Mouse (Mus musculus) MEL (cell line): ENCODE measurements around the gene Trim2. TPM values are rescaled to one million over a fixed set of nuclear protein-coding genes. Genes with fewer than 3 reads are reported as not detected.

ENCODE experiments used
- DNase-seq: peaks from one replicate; pipeline ENCODE4 v3.0.0; 2011; ENCODE audit warnings: low read depth, low spot score
- H3K27ac ChIP-seq: 2 replicates; pipeline ENCODE4 v1.5.1; 2012; ENCODE audit warnings: low read depth, mild to moderate bottlenecking, control low read depth, low read length, moderate library complexity; ENCODE audit not compliant: control insufficient read depth
- H3K27me3 ChIP-seq, 2 experiments: fragments of 150-350 bp in 1 of 2; sonication (generic) in 1 of 2; 2 replicates each; pipeline ENCODE4 v1.6.1; 2012; ENCODE audit warnings: low read length in 2 of 2, mild to moderate bottlenecking in 2 of 2, improper control_type of control experiment in 1 of 2, moderate library complexity in 1 of 2; ENCODE audit not compliant: insufficient read depth in 2 of 2, control insufficient read depth in 1 of 2
- H3K36me3 ChIP-seq, 2 experiments: 2 replicates each; pipeline ENCODE4 v1.6.1; 2012 to 2014; ENCODE audit warnings: low read length in 2 of 2, improper control_type of control experiment in 1 of 2, inconsistent platforms in 1 of 2, mild to moderate bottlenecking in 1 of 2; ENCODE audit not compliant: insufficient read depth in 2 of 2, control insufficient read depth in 1 of 2
- H3K4me1 ChIP-seq, 2 experiments: fragments of 150-350 bp in 1 of 2; sonication (generic) in 1 of 2; 2 replicates each; pipeline ENCODE4 v1.6.1; 2012; ENCODE audit warnings: low read length in 2 of 2, improper control_type of control experiment in 1 of 2, mild to moderate bottlenecking in 1 of 2; ENCODE audit not compliant: insufficient read depth in 2 of 2, control insufficient read depth in 1 of 2
- H3K4me3 ChIP-seq, 2 experiments: fragments of 150-350 bp in 1 of 2; sonication (generic) in 1 of 2; 2 replicates each; pipeline ENCODE4 v1.5.1; 2012; ENCODE audit warnings: low read depth in 2 of 2, low read length in 2 of 2, mild to moderate bottlenecking in 2 of 2, moderate library complexity in 2 of 2, control low read depth in 1 of 2, improper control_type of control experiment in 1 of 2; ENCODE audit not compliant: control insufficient read depth in 1 of 2, insufficient read depth in 1 of 2
- H3K79me2 ChIP-seq: 2 replicates; pipeline ENCODE4 v1.6.1; 2012; ENCODE audit warnings: mild to moderate bottlenecking, low read length, moderate library complexity; ENCODE audit not compliant: control insufficient read depth, poor library complexity, insufficient read depth
- H3K9ac ChIP-seq: 2 replicates; pipeline ENCODE4 v1.6.1; 2012; ENCODE audit warnings: low read depth, mild to moderate bottlenecking, control low read depth, low read length, moderate library complexity; ENCODE audit not compliant: control insufficient read depth, poor library complexity, severe bottlenecking
- H3K9me3 ChIP-seq: fragments of 150-350 bp; sonication (generic); replicated peaks from 2 replicates; pipeline ENCODE4 v1.6.1; 2012; ENCODE audit warnings: mild to moderate bottlenecking, low read length, improper control_type of control experiment, moderate library complexity; ENCODE audit not compliant: insufficient read depth
- BHLHE40 ChIP-seq: IDR thresholded peaks from 2 replicates; pipeline ENCODE4 v1.6.1; 2012; ENCODE audit warnings: low read depth, mild to moderate bottlenecking, inconsistent platforms, low read length, improper control_type of control experiment, borderline replicate concordance
- CHD1 ChIP-seq: IDR thresholded peaks from 2 replicates; pipeline ENCODE4 v1.6.1; 2012; ENCODE audit warnings: low read depth, mild to moderate bottlenecking, inconsistent platforms, low read length, improper control_type of control experiment
- CHD2 ChIP-seq: IDR thresholded peaks from 2 replicates; pipeline ENCODE4 v1.6.1; 2011; ENCODE audit warnings: low read length, improper control_type of control experiment
- GATA1 ChIP-seq: IDR thresholded peaks from 2 replicates; pipeline ENCODE4 v1.6.1; 2011; ENCODE audit warnings: low read depth, low read length, improper control_type of control experiment
- HCFC1 ChIP-seq: IDR thresholded peaks from 2 replicates; pipeline ENCODE4 v1.6.1; 2012; ENCODE audit warnings: low read depth, mild to moderate bottlenecking, inconsistent platforms, low read length, improper control_type of control experiment, moderate library complexity
- JUND ChIP-seq: IDR thresholded peaks from 2 replicates; pipeline ENCODE4 v1.6.1; 2011; ENCODE audit warnings: low read depth, mild to moderate bottlenecking, improper control_type of control experiment, low read length
- MAFK ChIP-seq: IDR thresholded peaks from 2 replicates; pipeline ENCODE4 v1.6.1; 2011; ENCODE audit warnings: low read depth, mild to moderate bottlenecking, low read length, improper control_type of control experiment, borderline replicate concordance
- MAZ ChIP-seq: IDR thresholded peaks from 2 replicates; pipeline ENCODE4 v1.6.1; 2012; ENCODE audit warnings: low read depth, mild to moderate bottlenecking, inconsistent platforms, low read length, improper control_type of control experiment
- MEF2A ChIP-seq: IDR thresholded peaks from 2 replicates; pipeline ENCODE4 v1.6.1; 2014; ENCODE audit warnings: low read depth, mild to moderate bottlenecking, inconsistent platforms, low read length, improper control_type of control experiment; ENCODE audit not compliant: poor library complexity, insufficient replicate concordance, severe bottlenecking; ENCODE audit errors: extremely low read depth
- MYB ChIP-seq: IDR thresholded peaks from 2 replicates; pipeline ENCODE4 v1.6.1; 2011; ENCODE audit warnings: mild to moderate bottlenecking, low read depth, low read length, improper control_type of control experiment
- MYC ChIP-seq: IDR thresholded peaks from 2 replicates; pipeline ENCODE4 v1.6.1; 2011; ENCODE audit warnings: low read depth, mild to moderate bottlenecking, low read length, improper control_type of control experiment, moderate library complexity
- POLR2AphosphoS2 ChIP-seq: IDR thresholded peaks from 2 replicates; pipeline ENCODE4 v1.6.1; 2011; ENCODE audit warnings: low read length, improper control_type of control experiment
- POLR2AphosphoS5 ChIP-seq: IDR thresholded peaks from 2 replicates; pipeline ENCODE4 v1.6.1; 2012; ENCODE audit warnings: low read depth, borderline replicate concordance, mild to moderate bottlenecking, inconsistent platforms, low read length, moderate library complexity, mixed read lengths
- RCOR1 ChIP-seq: IDR thresholded peaks from 2 replicates; pipeline ENCODE4 v1.6.1; 2012; ENCODE audit warnings: low read depth, mild to moderate bottlenecking, inconsistent platforms, low read length, improper control_type of control experiment
- SMC3 ChIP-seq: IDR thresholded peaks from 2 replicates; pipeline ENCODE4 v1.6.1; 2011; ENCODE audit warnings: low read depth, low read length, improper control_type of control experiment
- TAL1 ChIP-seq: IDR thresholded peaks from 2 replicates; pipeline ENCODE4 v1.6.1; 2012; ENCODE audit warnings: mild to moderate bottlenecking, inconsistent platforms, low read length, moderate library complexity, mixed read lengths
- TCF12 ChIP-seq: IDR thresholded peaks from 2 replicates; pipeline ENCODE4 v1.6.1; 2014; ENCODE audit warnings: low read depth, mild to moderate bottlenecking, inconsistent platforms, low read length, improper control_type of control experiment, moderate library complexity
- USF2 ChIP-seq, 2 experiments: IDR thresholded peaks; 2 replicates each; pipeline ENCODE4 v1.6.1; 2011 to 2012; ENCODE audit warnings: improper control_type of control experiment in 2 of 2, low read length in 2 of 2, borderline replicate concordance in 1 of 2, inconsistent platforms in 1 of 2, low read depth in 1 of 2, mild to moderate bottlenecking in 1 of 2; ENCODE audit not compliant: insufficient read depth in 1 of 2
- ZNF384 ChIP-seq: IDR thresholded peaks from 2 replicates; pipeline ENCODE4 v1.6.1; 2012; ENCODE audit warnings: low read depth, mild to moderate bottlenecking, inconsistent platforms, low read length, improper control_type of control experiment
- polyA plus RNA-seq, 2 experiments: library from polyadenylated mRNA; stranded (reverse) in 1 of 2; unstranded in 1 of 2; fragments of >175 nt in 1 of 2; fragments of >200 nt in 1 of 2; gene quantifications; 2 replicates each; pipeline versions ENCODE4 v1.2.1 to v1.2.4; 2012; ENCODE audit warnings: low replicate concordance in 2 of 2, low read depth in 1 of 2; ENCODE audit not compliant: insufficient read length in 2 of 2, insufficient read depth in 1 of 2, missing spikeins in 1 of 2
- total RNA-seq: library from RNA; depleted of rRNA; stranded (reverse); fragments of 300-350 nt; gene quantifications from 2 replicates; pipeline ENCODE4 v1.2.3, GENCODE M21; 2012

The Trim2 gene
- total and polyA plus RNA-seq, 3 experiments: 1.7 to 4.4 TPM; not detected in 1

- H3K9ac ChIP-seq: no peak overlapping the region
- no peak for DNase-seq
- no peak overlapping the region for H3K27ac ChIP-seq
- H3K79me2 ChIP-seq: no peaks in the 10 kb centered on the region
- no peak overlapping the region for H3K4me3 ChIP-seq
- H3K4me1 ChIP-seq: no peaks in the 10 kb centered on the region
- H3K27me3 ChIP-seq: no peaks in the 10 kb centered on the region
- TF ChIP-seq MAZ (no peak), ZNF384 (no peak), RCOR1 (no peak)
- no peaks in the 10 kb centered on the region for H3K36me3 ChIP-seq
- H3K9me3 ChIP-seq: no peaks in the 10 kb centered on the region
These were observed 86.9 kb downstream of the Trim2 start for GRCm38 (mm10) chr3:84219720-84220273.

DNA sequence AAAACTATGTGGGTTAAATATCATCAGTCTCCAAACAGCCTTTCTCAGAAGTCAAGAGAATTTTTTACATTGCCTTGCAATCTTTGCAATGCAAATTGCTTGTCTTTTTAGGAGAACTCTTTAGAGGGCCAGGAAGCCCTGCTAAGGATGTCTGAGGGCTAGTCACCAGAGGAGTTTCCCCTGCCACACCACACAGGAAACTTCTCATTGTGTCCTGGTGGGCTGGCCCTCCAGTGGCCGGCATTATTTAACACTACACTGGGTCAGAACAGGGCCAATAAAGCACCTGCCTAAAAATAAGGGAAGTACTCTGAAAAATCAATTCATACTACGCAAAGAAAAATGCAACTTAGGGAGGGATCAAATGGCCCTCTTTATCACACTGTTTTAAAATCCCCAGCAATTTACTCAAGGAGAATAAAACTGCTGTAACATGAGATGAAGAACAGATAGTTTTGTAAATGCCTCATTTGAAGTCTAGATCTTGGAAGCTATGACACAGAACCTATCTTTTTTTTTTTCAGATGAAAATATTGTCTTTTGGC lies 87.4 kb downstream of the Trim2 start:
- H3K27me3 ChIP-seq: no peaks in the 10 kb centered on the region
- H3K9ac ChIP-seq: no peak overlapping the region
- H3K79me2 ChIP-seq: no peaks in the 10 kb centered on the region
- H3K36me3 ChIP-seq: no peaks in the 10 kb centered on the region
- DNase-seq: no peak
- no peaks in the 10 kb centered on the region for H3K4me1 ChIP-seq
- TF ChIP-seq SMC3 (no peak), CHD2 (no peak), CHD1 (no peak), GATA1 (no peak)
- no peak overlapping the region for H3K4me3 ChIP-seq
- H3K27ac ChIP-seq: no peak overlapping the region
- H3K9me3 ChIP-seq: no peaks in the 10 kb centered on the region

DNA sequence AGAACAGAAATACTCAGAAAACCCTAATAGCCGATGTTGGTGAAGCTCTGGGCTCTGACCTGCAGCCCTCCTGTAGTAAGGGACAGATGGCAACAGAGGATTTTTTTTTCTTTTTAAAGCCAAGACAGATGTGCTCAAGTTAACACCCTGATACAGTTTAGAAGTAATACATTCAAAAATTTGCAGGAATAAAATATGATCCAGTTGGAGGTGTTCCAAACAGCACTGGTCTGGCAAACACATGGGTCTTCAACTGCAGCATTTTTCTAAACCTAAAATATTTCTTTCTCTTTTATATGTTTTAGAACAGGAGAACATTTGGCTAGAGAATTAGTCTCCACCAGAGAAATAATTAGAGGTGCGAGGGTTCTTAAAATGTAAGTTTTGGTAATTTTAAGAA lies 88.2 kb downstream of the Trim2 start:
- H3K9me3 ChIP-seq: no peaks in the 10 kb centered on the region
- TF ChIP-seq MYC (no peak), BHLHE40 (no peak), POLR2AphosphoS5 (no peak), POLR2AphosphoS2 (no peak), CHD1 (no peak), USF2 (IDR thresholded peaks at IDR 0.05; ENCODE audit: borderline replicate concordance in 1 of 2, insufficient read depth in 1 of 2, low read depth in 1 of 2, low read length in 2 of 2) (no peak), JUND (no peak), TAL1 (no peak), TCF12 (no peak), MAFK (no peak), MEF2A (no peak), CHD2 (no peak), MYB (no peak), HCFC1 (no peak)
- TF ChIP-seq, all 39 proteins: peak for 0
- no peak for DNase-seq
- H3K36me3 ChIP-seq: no peaks in the 10 kb centered on the region
- no peak overlapping the region for H3K27ac ChIP-seq
- no peak overlapping the region for H3K9ac ChIP-seq
- no peak overlapping the region for H3K4me3 ChIP-seq
- no peaks in the 10 kb centered on the region for H3K79me2 ChIP-seq
- no peaks in the 10 kb centered on the region for H3K27me3 ChIP-seq
- no peaks in the 10 kb centered on the region for H3K4me1 ChIP-seq
